Mouse (Mus musculus): ENCODE measurements around the gene Stk24. TPM values are rescaled to one million over a fixed set of nuclear protein-coding genes. Genes with fewer than 3 reads are reported as not detected.

Gene Stk24
- total and polyA plus RNA-seq, 3 experiments, result 62.5 to 79.3 TPM; not detected in 1

- DNase-seq (ENCODE audit: low read depth, low spot score), result no peak
Observed at GRCm38 (mm10) chr14:121387760-121388159, 7.9 kb upstream of the Stk24 start.

DNA sequence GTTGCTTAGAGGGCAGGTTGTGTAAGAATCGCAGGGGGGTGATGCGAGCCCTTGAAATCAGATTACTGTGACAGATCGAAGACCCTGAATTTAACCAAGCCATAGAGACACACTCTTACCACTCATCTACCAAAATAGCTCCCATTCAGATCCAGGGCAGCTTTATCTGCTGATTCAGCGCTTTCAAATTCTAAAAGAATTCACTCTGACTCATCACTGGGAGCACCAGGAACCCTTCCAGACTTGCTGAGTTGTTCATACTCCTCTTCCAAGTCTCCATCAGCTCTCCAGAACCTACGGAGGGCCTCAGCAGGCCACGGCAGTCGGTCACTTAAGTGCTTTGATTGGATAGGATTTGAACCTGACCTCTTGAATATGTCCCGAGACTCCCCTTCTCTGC lies 5.6 kb upstream of the Stk24 start:
- Histone ChIP-seq H3K27ac (ENCODE audit: control insufficient read depth, low read depth, low read length) (no peak overlapping the region), H3K4me1 (ENCODE audit: control insufficient read depth in 1 of 2, insufficient read depth in 2 of 2, low read length in 2 of 2) (no peaks in the 10 kb centered on the region), H3K27me3 (ENCODE audit: control insufficient read depth in 1 of 2, insufficient read depth in 2 of 2, low read length in 2 of 2) (peaks cover 0 to 1% of the 10 kb centered on the region in 2 experiments; a peak in 3 of 4 replicates), H3K4me3 (ENCODE audit: control insufficient read depth in 1 of 2, insufficient read depth in 1 of 2, low read depth in 2 of 2, low read length in 2 of 2) (no peak overlapping the region), H3K36me3 (ENCODE audit: control insufficient read depth in 1 of 2, insufficient read depth in 2 of 2, low read length in 2 of 2) (no peaks in the 10 kb centered on the region), H3K9ac (ENCODE audit: control insufficient read depth, low read depth, low read length, poor library complexity, severe bottlenecking) (no peak overlapping the region), H3K79me2 (ENCODE audit: control insufficient read depth, insufficient read depth, low read length, poor library complexity) (no peaks in the 10 kb centered on the region), H3K9me3 (replicated peaks; ENCODE audit: insufficient read depth, low read length) (no peaks in the 10 kb centered on the region)
- DNase-seq (ENCODE audit: low read depth, low spot score), result no peak
- TF ChIP-seq POLR2A (IDR thresholded peaks at IDR 0.05; ENCODE audit: control insufficient read depth in 1 of 2, insufficient read depth in 1 of 2, low read depth in 1 of 2, low read length in 2 of 2, poor library complexity in 1 of 2), result no peak
- TF ChIP-seq MAFK (IDR thresholded peaks at IDR 0.05; ENCODE audit: borderline replicate concordance, low read depth, low read length), result peak; percentile 89
- no peak for TF ChIP-seq POLR2AphosphoS2 (IDR thresholded peaks at IDR 0.05; ENCODE audit: low read length)

More at GRCm38 (mm10) chr14:121387760-121388159, 7.9 kb upstream of the Stk24 start:
- Histone ChIP-seq H3K79me2 (ENCODE audit: control insufficient read depth, insufficient read depth, low read length, poor library complexity) (no peaks in the 10 kb centered on the region), H3K27me3 (ENCODE audit: control insufficient read depth in 1 of 2, insufficient read depth in 2 of 2, low read length in 2 of 2) (peaks cover 0 to 1% of the 10 kb centered on the region in 2 experiments; a peak in 3 of 4 replicates), H3K36me3 (ENCODE audit: control insufficient read depth in 1 of 2, insufficient read depth in 2 of 2, low read length in 2 of 2) (no peaks in the 10 kb centered on the region), H3K27ac (ENCODE audit: control insufficient read depth, low read depth, low read length) (no peak overlapping the region), H3K9ac (ENCODE audit: control insufficient read depth, low read depth, low read length, poor library complexity, severe bottlenecking) (no peak overlapping the region), H3K4me1 (ENCODE audit: control insufficient read depth in 1 of 2, insufficient read depth in 2 of 2, low read length in 2 of 2) (no peaks in the 10 kb centered on the region), H3K9me3 (replicated peaks; ENCODE audit: insufficient read depth, low read length) (no peaks in the 10 kb centered on the region), H3K4me3 (ENCODE audit: control insufficient read depth in 1 of 2, insufficient read depth in 1 of 2, low read depth in 2 of 2, low read length in 2 of 2) (no peak overlapping the region)
- no peak for TF ChIP-seq ZMIZ1 (IDR thresholded peaks at IDR 0.05; ENCODE audit: low read depth, low read length)

DNA sequence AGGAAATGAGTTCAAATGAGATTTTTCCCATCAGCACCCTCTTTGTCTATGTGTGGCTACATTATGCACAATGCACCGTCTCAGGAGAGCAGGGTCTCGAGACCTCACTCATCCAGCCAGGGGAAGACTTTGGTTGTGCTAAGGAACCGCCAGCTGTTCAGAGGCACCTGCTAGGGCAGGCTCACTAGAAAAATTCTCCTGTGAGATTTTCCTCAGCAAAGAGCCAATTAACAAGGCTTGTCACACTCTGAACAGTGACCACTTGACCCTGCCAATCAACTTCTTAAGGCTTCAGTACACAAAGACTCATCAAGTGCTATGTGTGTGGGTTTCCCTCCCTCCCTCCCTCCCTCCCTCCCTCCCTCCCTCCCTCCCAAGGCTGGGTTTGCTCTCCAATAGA lies 4.0 kb upstream of the Stk24 start:
- Histone ChIP-seq H3K9ac (ENCODE audit: control insufficient read depth, low read depth, low read length, poor library complexity, severe bottlenecking) (no peak overlapping the region), H3K36me3 (ENCODE audit: control insufficient read depth in 1 of 2, insufficient read depth in 2 of 2, low read length in 2 of 2) (no peaks in the 10 kb centered on the region; a peak in 1 of 4 replicates), H3K27me3 (ENCODE audit: control insufficient read depth in 1 of 2, insufficient read depth in 2 of 2, low read length in 2 of 2) (peaks cover 0 to 1% of the 10 kb centered on the region in 2 experiments; a peak in 3 of 4 replicates), H3K4me1 (ENCODE audit: control insufficient read depth in 1 of 2, insufficient read depth in 2 of 2, low read length in 2 of 2) (no peaks in the 10 kb centered on the region), H3K9me3 (replicated peaks; ENCODE audit: insufficient read depth, low read length) (no peaks in the 10 kb centered on the region), H3K27ac (ENCODE audit: control insufficient read depth, low read depth, low read length) (no peak overlapping the region), H3K79me2 (ENCODE audit: control insufficient read depth, insufficient read depth, low read length, poor library complexity) (peaks cover 7% of the 10 kb centered on the region), H3K4me3 (ENCODE audit: control insufficient read depth in 1 of 2, insufficient read depth in 1 of 2, low read depth in 2 of 2, low read length in 2 of 2) (no peak overlapping the region)
- TF ChIP-seq MAFK (IDR thresholded peaks at IDR 0.05; ENCODE audit: borderline replicate concordance, low read depth, low read length), result no peak
- TF ChIP-seq JUND (IDR thresholded peaks at IDR 0.05; ENCODE audit: low read depth, low read length), result no peak
- no peak for TF ChIP-seq NELFE (IDR thresholded peaks at IDR 0.05; ENCODE audit: low read depth, low read length)
- no peak for DNase-seq (ENCODE audit: low read depth, low spot score)

GRCm38 (mm10) chr14:121379116-121379826 lies 540 bp downstream of the Stk24 start:
- H3K27me3 ChIP-seq (ENCODE audit: control insufficient read depth in 1 of 2, insufficient read depth in 2 of 2, low read length in 2 of 2), result 0 out of 4 replicates have a peak, but pooled peaks cover 0 to 1% of the 10 kb centered on the region in 2 experiments
- peaks cover 8 to 16% of the 10 kb centered on the region in 2 experiments for H3K4me1 ChIP-seq (ENCODE audit: control insufficient read depth in 1 of 2, insufficient read depth in 2 of 2, low read length in 2 of 2)
- H3K27ac ChIP-seq (ENCODE audit: control insufficient read depth, low read depth, low read length), result peak overlapping the region; percentile 56
- peaks cover 2 to 25% of the 10 kb centered on the region in 2 experiments; a peak in 2 of 4 replicates for H3K36me3 ChIP-seq (ENCODE audit: control insufficient read depth in 1 of 2, insufficient read depth in 2 of 2, low read length in 2 of 2)
- peaks cover 50% of the 10 kb centered on the region for H3K79me2 ChIP-seq (ENCODE audit: control insufficient read depth, insufficient read depth, low read length, poor library complexity)
- H3K9ac ChIP-seq (ENCODE audit: control insufficient read depth, low read depth, low read length, poor library complexity, severe bottlenecking), result peak overlapping the region; percentile 99
- no peaks in the 10 kb centered on the region for H3K9me3 ChIP-seq (replicated peaks; ENCODE audit: insufficient read depth, low read length)
- H3K4me3 ChIP-seq (ENCODE audit: control insufficient read depth in 1 of 2, insufficient read depth in 1 of 2, low read depth in 2 of 2, low read length in 2 of 2), result peak overlapping the region; percentile 90 to 98
- DNase-seq (ENCODE audit: low read depth, low spot score), result peak; percentile 75
- TF ChIP-seq TCF12 (IDR thresholded peaks at IDR 0.05; ENCODE audit: low read depth, low read length) (0 out of 2 replicates have a peak, but pooled peaks have one; percentile 6), NRF1 (IDR thresholded peaks at IDR 0.05; ENCODE audit: insufficient read depth, low read depth, low read length, poor library complexity, severe bottlenecking) (peak; percentile 42; the same call in 1 of the 2 replicates), POLR2AphosphoS5 (IDR thresholded peaks at IDR 0.05; ENCODE audit: borderline replicate concordance, low read depth, low read length) (no peak), POLR2AphosphoS2 (IDR thresholded peaks at IDR 0.05; ENCODE audit: low read length) (peak; percentile 67; the same call in 1 of the 2 replicates), ELF1 (IDR thresholded peaks at IDR 0.05; ENCODE audit: low read depth, low read length) (peak; percentile 70), SIN3A (IDR thresholded peaks at IDR 0.05; ENCODE audit: low read length) (peak; percentile 8; the same call in 1 of the 2 replicates), POLR2A (IDR thresholded peaks at IDR 0.05; ENCODE audit: control insufficient read depth in 1 of 2, insufficient read depth in 1 of 2, low read depth in 1 of 2, low read length in 2 of 2, poor library complexity in 1 of 2) (peak; percentile 84 to 90), UBTF (IDR thresholded peaks at IDR 0.05; ENCODE audit: borderline replicate concordance, insufficient read depth, low read depth, low read length) (0 out of 2 replicates have a peak, but pooled peaks have one; percentile 38), TAL1 (IDR thresholded peaks at IDR 0.05; ENCODE audit: low read length) (no peak), NELFE (IDR thresholded peaks at IDR 0.05; ENCODE audit: low read depth, low read length) (peak; percentile 88), ZMIZ1 (IDR thresholded peaks at IDR 0.05; ENCODE audit: low read depth, low read length) (peak; percentile 69), CHD1 (IDR thresholded peaks at IDR 0.05; ENCODE audit: low read depth, low read length) (no peak), MAZ (IDR thresholded peaks at IDR 0.05; ENCODE audit: low read depth, low read length) (peak; percentile 47; the same call in 1 of the 2 replicates), HCFC1 (IDR thresholded peaks at IDR 0.05; ENCODE audit: low read depth, low read length) (peak; percentile 52; the same call in 1 of the 2 replicates)
